Mouse (Mus musculus) heart, postnatal 4 days (tissue): ENCODE data around the gene Tomm6. TPM values are rescaled to one million over a fixed set of nuclear protein-coding genes. Genes with fewer than 3 reads are reported as not detected.

ENCODE experiments used
- DNase-seq: peaks from one replicate; pipeline ENCODE4 v3.0.0; 2021
- total RNA-seq, 2 experiments: library from RNA; stranded (reverse); gene quantifications; 2 replicates each; pipeline ENCODE4 v1.2.3; 2021

Gene Tomm6
- total RNA-seq: 100 to 1,000 TPM; 156 to 160 TPM

DNA sequence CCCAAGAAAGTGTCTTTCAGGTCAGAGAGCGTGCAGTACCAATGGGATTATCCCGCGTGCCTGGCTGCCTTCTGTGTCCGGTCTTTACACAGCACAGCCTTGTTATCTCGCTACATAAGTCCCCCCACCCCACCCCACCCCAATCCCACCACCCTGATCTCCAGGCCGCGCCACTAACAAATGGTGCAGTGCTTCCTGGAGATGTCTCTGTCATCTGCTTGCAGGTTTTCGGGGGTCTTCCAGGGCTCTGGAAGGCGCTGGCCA lies at the start of gene Tomm6:
Gene Tomm6 (minus strand): TSS at position 43 of the 264 bp plus-strand sequence.
- no peak for DNase-seq

DNA sequence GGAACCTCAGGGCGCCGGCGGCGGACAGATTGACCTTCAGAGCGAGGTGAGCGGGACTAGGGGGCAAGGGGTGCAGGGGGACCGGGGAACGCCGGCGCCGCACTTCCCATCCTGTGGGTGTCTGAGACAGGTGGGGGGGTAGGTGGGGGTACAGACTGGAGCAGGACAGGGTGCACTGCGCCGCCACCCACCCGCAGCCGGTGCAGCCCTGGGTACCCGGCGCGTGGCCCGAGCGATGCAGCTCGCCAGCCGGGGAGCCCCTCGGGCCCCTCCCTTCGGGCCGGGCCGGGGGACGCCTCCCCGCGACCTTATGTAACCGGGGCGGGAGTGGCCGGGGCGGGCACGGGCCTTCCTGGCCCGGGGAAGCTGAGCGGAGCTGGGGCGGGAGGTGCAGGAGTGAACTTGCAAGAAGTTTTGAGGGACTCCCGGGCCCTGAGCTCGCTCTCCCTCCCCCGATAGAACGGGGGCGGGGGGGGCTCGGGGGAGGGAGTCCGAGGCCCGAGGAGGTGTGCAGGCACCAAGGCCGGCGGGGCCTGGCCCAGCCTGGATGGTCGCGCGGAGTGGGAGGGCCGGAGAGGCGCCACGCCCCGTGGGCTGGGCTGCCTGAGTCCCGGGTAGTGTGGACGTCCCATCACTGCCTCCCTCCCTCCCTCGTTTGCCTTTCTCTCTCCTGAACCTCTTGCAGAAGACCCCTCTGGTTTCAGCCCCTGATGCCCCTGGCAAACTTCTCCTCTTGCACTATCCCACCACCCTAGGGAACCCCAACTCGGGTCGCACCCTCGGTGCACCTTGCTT lies 49.3 kb upstream of the Tomm6 start:
- peak; percentile 92 for DNase-seq

DNA sequence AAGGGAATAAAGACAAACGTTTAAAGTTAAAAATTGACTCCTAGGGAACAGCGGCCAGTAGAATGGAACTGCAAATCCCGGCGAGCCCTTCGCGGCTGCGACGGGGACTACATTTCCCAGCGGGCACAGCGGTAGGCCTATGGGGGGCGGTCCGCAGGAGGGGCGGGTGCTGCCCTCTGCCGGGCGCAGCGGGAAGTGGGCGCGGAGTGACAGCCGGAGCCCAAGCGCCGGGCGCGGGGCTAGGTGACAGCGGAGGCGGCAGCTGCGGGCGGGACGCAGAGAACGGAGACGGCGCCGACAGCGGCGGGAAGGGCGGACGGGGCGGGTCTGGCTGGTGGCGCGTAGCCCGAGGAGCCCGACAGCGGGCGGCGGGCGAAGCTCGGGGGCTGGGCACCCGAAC lies 48.7 kb upstream of the Tomm6 start, which contains the start of gene Tfeb:
Gene Tfeb (plus strand): TSS at position 175 of the 400 bp plus-strand sequence.
- peak; percentile 99 for DNase-seq

DNA sequence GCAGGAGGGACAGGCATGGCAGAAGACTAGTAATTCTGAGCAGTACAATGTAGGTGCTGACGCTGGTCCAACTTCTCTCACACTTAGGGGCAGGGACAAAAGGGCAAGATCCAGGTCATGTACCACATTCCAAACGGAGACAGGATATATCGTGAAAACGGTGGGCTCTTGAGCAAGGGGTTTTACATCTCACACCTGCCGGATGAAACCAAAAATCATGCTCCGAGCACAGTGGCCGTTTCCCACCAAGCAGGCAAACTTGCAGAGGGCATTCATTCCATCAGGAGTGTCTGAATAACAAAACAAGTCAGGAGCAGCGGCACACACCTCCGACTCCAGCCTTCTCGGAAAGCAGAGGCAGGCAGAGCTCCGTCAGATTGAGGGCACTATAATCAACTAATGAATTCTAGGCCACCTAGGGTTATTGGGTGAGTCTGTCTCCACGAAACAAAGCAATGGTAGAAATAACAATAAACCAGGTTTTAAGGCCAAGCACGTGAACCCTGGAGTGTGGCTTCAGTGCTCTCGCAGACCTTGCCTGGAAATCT lies 47.4 kb upstream of the Tomm6 start:
- DNase-seq: no peak

DNA sequence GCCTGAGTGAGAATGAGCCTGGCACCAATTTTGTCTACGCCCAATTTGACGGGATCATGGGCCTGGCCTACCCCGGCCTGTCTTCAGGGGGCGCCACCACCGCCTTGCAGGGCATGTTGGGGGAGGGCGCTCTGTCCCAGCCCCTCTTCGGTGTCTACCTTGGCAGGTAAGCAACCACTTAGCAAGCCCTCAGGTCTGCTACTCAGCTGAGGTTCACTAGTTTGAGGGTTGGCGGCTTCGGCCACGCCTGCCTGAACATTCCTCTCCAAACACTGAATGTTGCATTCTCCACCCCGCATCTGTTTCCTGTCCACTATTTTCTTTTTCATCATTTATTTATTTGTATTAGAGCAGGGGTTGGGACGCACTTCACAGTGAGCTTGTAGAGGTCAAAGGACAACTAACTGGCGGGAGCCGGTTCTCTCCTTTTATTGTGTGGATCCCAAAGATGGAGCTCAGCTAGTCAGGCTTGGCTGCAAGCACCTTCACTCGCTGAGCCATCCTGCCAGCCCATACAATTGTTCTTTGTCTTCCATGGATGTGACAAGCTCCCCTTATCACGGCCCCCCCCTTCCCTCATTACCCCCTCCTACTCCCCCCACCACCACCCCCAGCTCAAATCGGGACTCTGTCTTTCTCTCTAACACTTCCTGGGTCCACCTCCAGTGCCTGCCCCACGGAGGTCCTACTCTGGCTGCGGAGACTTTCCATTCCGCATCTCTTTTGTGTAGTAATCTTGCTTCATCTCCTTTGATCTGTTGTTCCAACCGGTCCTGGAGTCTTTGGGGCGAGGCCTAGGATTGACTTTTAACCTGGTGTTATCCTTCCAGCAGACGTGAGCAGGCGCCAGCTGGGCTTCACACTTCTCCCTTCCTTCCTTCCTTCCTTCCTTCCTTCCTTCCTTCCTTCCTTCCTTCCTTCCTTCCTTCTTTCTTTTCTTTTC lies 42.7 kb upstream of the Tomm6 start:
- DNase-seq: no peak

DNA sequence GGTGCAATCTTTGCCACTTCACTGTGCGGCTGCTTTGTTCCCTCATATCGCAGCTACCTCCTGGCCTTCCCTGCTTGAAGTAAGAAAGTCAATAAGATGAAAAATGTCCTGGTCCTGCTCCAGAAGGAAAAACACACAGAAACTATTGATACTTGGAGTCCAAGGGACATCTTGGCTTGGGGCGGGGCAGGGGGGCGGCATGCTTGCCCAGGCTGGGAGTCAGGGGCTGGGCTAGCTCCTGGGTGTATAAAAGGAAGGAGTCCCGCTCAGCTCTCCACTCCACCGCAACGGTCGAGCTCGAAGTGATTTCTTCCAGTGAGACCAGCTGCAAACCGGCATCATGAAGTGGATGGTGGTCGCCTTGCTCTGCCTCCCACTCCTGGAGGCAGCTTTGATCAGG lies 38.4 kb upstream of the Tomm6 start, which contains the start of gene Pgc:
Gene Pgc (plus strand): TSS at position 277 of the 400 bp plus-strand sequence.
- DNase-seq: no peak

DNA sequence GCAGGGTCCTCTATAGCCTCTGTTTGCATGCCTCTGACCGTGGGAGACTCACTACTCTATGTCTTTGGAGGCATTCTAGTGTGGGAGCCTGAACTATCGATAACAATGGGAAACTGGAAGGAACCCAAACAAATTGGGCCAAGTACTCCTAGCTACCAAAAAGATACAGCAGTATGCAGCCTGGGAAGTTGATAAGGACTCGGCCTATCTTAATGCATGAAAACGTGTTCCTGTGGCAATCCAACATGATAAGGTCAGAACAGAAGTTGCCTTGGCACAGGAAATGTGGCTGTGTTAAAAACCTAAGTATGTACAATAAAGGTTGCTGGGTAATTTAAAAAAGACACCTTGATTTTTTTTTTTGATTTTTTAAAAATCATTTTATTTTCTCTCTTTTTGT lies 33.0 kb upstream of the Tomm6 start:
- no peak for DNase-seq

DNA sequence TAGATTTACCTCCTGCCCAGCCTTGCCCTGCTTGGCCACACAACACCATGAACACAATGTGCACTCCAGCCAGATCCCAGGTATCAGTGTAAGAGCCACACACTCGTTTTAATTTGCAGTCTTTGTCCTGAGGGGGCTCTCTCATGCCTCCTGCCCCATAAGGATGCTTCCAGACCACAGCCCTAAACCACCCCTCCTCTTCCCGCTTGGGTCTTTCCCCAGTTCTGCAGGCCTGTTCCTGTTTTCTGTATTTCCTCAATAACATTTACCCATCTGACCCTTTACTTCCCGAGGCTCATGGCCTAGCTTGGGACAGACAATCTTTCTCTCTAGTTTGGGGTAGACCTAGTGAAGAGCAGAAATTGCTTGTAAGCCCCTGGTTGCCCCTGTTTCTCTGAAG lies 26.9 kb upstream of the Tomm6 start:
- no peak for DNase-seq

DNA sequence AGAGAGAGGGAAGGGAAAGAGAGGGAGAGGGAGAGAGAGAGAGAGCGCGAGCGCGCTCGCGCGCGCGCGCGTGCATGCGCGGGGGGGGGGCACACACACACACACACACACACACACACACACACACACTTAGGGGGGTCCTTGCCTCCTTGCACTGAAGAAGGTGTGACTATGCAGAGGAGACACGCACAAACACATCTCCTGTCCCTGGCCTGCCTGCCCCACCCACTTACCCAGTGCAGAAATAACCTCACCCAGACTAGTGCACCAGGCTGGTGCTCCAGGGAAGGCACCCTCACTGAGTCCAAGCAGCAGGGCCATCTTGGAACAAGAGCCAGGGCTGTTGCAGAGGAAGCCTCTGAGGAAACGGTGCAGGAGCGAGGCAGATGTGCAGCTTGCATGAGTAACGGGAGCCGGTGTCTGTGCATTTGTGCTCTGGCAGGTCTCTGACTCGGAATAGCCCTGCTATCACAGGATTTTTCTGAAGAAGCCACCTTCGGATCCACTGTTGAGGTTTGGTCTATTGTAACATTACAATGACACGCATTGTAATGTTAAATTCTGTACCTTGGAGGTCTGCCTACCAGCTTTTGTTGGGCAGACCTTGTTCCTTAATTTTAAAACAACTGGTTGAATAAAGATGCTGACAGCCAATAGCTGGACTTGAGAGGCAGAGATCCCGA lies 24.8 kb upstream of the Tomm6 start:
- DNase-seq: no peak

DNA sequence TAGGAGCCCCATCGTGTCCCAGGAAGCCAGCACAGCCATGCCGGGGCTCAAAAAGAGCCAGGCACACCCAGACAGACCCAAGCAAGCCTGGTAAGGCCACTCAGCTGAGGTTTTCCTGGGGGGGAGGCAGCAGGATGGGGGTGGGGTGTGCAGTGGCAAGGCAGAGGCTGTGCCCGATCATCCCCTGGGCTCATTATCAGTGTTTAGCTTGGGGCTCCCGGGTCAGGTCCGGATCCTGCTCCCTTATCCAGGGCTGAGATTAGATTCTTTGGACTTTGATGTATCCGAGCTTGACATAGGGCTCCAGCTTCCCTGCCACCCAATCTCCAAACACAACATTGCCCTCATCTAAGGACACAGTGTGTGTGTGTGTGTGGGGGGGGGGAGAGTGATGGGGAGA lies 23.7 kb upstream of the Tomm6 start:
- no peak for DNase-seq

DNA sequence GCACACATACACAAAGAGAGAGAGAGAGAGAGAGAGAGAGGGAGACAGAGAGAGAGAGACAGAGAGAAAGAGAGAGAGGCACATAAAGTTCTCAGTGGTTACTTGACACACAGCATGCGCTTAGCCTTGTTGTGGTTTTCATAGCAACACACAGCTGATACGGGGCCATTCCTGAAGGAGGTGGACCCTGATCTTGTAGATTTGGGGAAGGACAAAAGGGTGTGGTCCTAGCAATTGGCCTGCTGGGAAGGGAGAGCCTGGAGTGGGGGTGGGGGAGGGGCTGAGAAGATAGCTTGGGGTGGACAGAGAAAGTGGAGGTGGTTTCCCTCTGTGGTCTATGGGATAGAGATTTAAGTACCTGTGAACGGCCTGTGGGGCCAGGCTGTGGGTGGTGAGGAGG lies 21.9 kb upstream of the Tomm6 start:
- DNase-seq: no peak

DNA sequence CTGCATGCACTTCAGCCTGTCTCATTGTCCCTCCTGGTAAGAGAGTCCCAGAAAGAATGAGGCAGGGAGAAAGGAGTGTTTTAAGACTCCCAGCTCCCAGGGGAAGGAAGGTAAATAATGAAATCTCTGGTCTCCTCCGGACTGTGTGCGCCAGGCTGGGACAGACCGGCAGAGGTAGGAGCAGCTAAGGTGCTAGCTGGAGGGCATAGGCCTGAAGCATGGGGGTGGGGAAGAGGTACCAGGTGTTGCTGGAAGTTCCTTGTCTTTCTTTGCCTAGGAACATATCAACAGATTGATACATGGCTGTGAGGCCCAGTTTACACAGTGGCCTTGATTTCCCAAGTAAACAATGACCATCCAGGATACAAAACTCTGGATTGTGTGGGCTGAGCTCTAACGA lies 20.8 kb upstream of the Tomm6 start:
- DNase-seq: no peak

DNA sequence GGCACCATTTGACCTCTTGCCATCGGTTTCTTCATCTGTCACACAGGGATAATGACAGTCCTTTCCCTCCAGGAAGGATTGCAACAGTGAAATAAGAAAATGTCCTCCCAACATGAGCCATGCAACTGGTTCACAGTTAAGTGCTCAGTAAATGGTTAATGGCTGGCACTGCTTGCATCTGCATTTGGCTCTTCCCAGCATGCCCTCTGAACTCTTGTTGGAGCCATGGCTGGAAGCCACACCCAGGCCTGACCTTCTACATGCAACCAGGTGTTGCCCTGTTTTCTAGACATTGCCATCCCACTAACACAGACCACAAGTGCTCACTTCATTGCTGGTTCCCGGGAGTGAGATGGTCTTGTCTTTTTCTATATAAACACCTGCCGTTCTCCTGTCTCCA lies 19.8 kb upstream of the Tomm6 start:
- DNase-seq: no peak

DNA sequence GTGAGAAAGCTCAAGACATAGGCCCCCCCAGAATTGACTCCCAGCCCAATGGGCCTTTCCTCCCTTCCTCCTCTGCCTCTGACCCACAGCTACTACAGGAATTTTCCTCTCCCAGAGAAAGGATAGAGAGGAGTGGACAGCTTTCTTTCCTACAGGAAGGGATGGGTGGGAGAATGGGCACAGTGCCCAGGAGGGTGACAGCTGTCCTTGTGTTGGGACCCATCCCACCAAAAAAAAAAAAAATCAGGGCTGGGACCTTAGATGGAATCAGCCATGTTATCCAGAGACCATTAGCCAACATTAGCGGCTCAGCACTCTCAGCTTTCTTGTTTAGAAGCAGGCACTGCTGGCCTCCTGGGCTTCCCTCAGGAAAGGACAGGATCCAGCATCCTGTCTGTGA lies 18.0 kb upstream of the Tomm6 start:
- DNase-seq: peak; percentile 41

DNA sequence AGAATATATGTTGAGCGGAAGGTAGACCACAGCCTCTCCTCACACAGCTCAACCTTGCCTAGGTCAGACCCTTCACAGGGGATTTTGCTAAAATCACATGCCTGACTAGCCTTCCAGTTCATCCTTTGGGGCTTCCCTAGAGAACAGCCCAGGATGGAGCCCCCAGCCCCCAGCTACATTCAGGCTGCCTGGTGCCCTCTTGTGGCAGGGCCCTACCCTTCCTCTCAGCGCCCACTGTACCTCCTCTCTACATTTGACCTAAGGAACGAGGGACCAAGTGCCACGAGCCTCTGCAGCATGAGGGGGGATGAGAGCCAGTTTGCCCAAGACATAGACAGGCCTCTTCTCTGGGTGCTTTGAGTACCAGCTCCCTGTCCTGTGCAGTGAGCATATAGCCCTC lies 16.5 kb upstream of the Tomm6 start:
- no peak for DNase-seq

DNA sequence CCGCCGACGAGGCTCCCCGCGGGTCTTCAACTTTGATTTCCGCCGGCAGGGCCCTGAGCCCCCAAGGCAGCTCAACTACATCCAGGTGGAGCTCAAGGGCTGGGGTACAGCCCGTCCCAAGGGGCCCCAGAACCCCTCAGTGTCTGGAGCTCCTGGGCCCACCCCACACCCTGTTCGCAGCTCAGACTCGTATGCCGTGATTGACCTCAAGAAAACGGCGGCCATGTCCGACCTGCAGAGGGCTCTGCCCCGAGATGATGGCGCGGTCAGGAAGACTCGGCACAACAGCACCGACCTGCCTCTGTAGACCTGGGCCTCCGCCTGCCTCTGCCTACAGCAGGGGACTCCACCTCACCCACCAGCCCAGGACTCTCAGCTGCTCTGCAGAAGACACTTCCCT lies 15.4 kb upstream of the Tomm6 start:
- DNase-seq: no peak

DNA sequence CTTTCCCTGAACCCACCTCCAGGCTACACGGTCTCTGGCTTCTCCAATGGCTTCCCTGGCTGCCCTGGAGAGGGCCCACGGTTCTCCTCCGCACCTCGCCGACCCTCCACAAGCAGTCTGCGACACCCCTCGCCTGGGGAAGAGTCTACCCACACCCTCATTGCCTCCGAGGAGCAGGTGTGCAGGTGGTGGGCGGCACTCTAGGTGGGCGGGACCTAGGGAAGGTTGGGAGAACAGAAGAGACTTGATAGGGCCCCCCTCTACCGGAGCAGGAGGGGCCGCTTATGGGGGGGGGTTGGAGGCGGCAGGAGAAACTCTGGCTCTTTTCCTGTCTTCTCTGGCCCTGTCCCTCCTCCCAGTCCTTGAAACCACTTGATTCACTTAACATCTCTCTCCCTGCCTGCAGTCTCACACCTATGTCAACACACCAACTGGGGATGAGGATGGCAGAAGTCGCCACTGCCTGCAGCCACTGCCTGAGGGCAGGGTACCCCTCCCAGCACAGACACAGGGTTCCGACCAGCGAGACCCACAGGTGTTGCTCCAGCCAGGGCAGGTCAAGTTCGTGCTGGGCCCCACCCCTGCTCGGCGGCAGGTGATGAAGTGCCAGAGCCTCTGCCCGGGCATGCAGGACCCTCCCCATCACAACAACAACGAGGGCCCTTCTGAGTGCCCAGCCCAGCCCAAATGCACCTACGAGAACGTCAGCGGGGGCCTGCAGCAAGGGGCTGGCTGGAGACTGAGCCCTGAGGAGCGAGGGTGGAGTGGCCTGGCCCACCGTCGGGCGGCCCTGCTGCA lies 14.6 kb upstream of the Tomm6 start:
- no peak for DNase-seq

DNA sequence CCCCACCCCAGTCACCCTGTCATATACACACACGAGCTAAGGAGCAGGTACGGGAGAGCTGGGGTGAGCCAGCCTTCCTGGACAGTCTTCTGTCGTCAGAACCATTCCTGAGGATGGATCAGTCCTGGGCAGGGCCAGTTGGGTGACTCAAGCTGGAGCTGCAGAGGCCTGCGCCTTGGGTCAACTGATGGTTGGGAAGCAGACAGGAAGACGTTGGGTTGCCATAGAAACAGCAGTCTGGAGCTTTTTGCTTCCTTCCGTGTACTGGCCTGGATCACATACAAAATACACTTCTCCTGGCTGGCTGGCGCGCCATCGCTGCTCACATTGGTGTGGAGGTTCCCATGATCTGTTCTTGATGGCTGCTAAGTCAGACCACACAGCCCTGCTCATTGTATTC lies 13.6 kb upstream of the Tomm6 start:
- no peak for DNase-seq

DNA sequence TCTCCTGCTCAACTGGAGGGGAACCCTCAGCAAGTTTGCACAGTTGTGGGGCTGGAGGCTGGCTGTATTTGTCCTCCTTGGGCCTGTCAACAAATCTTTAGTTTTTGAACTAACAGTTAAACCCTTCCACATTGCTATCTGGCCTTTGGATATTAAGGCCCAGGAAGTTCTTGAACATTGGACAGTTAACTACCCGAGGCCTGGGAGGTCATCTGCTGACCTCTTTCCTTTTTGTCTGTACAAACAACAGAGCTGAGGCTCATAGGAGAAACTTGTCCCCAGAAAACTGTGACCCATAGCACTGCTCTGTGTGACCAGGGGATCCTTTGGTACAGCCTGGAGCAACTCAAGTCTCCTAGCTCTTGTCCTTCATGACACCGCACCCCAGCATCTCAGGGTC lies 10.9 kb upstream of the Tomm6 start:
- DNase-seq: no peak

DNA sequence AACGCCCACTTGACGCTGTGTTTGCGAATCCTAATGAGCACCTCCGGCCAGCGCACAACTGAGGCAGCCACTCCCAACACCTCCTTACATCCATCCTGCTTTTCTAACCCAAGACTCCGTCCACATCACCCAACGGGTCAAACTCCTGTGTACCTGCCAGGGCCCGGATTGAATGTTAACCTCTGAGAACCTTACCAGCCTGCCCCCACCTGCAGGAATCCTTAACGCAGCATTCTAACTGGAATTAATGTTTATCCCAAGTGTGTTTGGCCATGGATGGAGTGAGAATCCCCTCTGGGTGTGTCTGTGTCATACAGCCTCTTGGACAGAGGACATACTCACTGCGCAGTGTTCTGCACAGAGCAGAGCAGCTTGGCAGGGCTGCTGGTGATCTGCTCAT lies 10.0 kb upstream of the Tomm6 start:
- no peak for DNase-seq

DNA sequence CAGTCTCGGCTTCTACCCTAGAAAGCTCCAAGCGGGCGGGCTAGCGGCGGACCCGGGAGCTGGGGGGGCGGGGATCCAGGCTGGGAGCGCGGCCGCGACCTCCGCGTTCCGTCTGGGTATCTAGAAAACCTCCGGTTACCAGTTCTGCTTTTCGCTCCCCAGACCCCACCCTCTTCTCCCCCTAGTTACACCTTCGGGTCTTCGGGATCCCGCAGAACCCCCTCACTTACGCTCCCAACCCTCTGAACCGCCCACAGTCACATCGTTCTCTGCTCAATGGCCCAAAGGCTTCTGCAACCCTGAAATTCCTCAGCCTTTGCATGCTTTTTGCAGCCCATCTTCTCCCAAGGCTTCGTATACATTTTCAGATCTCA lies 7.1 kb upstream of the Tomm6 start:
- DNase-seq: no peak
